Mouse (Mus musculus) bone marrow, adult 2 months (tissue): ENCODE measurements around the gene Cnnm4.

Experiments used
- CTCF ChIP-seq: fragments of 200-500 bp; IDR thresholded peaks from 2 replicates; pipeline ENCODE4 v1.5.1; 2011; ENCODE audit warnings: low read length, control low read depth; ENCODE audit not compliant: control insufficient read depth, insufficient read depth
- POLR2A ChIP-seq: fragments of 200-500 bp; IDR thresholded peaks from 2 replicates; pipeline ENCODE4 v1.6.1; 2011; ENCODE audit warnings: low read depth, mild to moderate bottlenecking, control low read depth, low read length, borderline replicate concordance; ENCODE audit not compliant: control insufficient read depth

GRCm38 (mm10) chr1:36540807-36541206, 69.4 kb downstream of the Cnnm4 start:
- TF ChIP-seq POLR2A (no peak), CTCF (no peak)
